Mouse (Mus musculus): Measurements from ENCODE around the gene Mark4.

Gene Mark4

GRCm38 (mm10) chr7:19436276-19436675, 22.3 kb downstream of the Mark4 start:
- no peak for DNase-seq (ENCODE audit: low read depth)

- DNase-seq (ENCODE audit: low read depth) = no peak
Measured at GRCm38 (mm10) chr7:19432475-19432874, 26.1 kb downstream of the Mark4 start.

GRCm38 (mm10) chr7:19430402-19430801, 28.2 kb downstream of the Mark4 start:
- no peak for DNase-seq (ENCODE audit: low read depth)

GRCm38 (mm10) chr7:19429726-19430125, 28.9 kb downstream of the Mark4 start:
- DNase-seq (ENCODE audit: low read depth) = no peak

GRCm38 (mm10) chr7:19427999-19428650, 30.5 kb downstream of the Mark4 start:
- no peak for DNase-seq (ENCODE audit: low read depth)

- no peak for DNase-seq (ENCODE audit: low read depth)
Measured at GRCm38 (mm10) chr7:19426888-19427287, 31.7 kb downstream of the Mark4 start.

- no peak for DNase-seq (ENCODE audit: low read depth)
Measured at GRCm38 (mm10) chr7:19426349-19426748, 32.3 kb downstream of the Mark4 start.

- DNase-seq (ENCODE audit: low read depth) = no peak
Measured at GRCm38 (mm10) chr7:19424051-19424450, 34.6 kb downstream of the Mark4 start.

GRCm38 (mm10) chr7:19423083-19423482, 35.5 kb downstream of the Mark4 start:
- no peak for DNase-seq (ENCODE audit: low read depth)

GRCm38 (mm10) chr7:19420821-19421636, 37.6 kb downstream of the Mark4 start:
- peak; percentile 83 for DNase-seq (ENCODE audit: low read depth)

- no peak for DNase-seq (ENCODE audit: low read depth)
Measured at GRCm38 (mm10) chr7:19420121-19420520, 38.5 kb downstream of the Mark4 start.

GRCm38 (mm10) chr7:19416590-19416989, 42.0 kb downstream of the Mark4 start:
- no peak for DNase-seq (ENCODE audit: low read depth)

GRCm38 (mm10) chr7:19413525-19413924, 45.1 kb downstream of the Mark4 start:
- no peak for DNase-seq (ENCODE audit: low read depth)

- DNase-seq (ENCODE audit: low read depth) = no peak
Measured at GRCm38 (mm10) chr7:19411783-19412182, 46.8 kb downstream of the Mark4 start.

- no peak for DNase-seq (ENCODE audit: low read depth)
Measured at GRCm38 (mm10) chr7:19410766-19411344, 47.8 kb downstream of the Mark4 start.

GRCm38 (mm10) chr7:19409753-19410152, 48.9 kb downstream of the Mark4 start:
- no peak for DNase-seq (ENCODE audit: low read depth)

GRCm38 (mm10) chr7:19405417-19405816, 53.2 kb downstream of the Mark4 start:
- peak; percentile 79 for DNase-seq (ENCODE audit: low read depth)

- no peak for DNase-seq (ENCODE audit: low read depth)
Measured at GRCm38 (mm10) chr7:19404476-19404875, 54.1 kb downstream of the Mark4 start, which contains the start of gene Ckm. Ckm (plus strand) TSS chr7:19404776.

- DNase-seq (ENCODE audit: low read depth) = peak; percentile 68
Measured at GRCm38 (mm10) chr7:19403731-19404296, 54.8 kb downstream of the Mark4 start, which contains the start of gene Klc3. Klc3 (minus strand) TSS chr7:19404104.

GRCm38 (mm10) chr7:19402535-19403112, 56.0 kb downstream of the Mark4 start:
- no peak for DNase-seq (ENCODE audit: low read depth)

- DNase-seq (ENCODE audit: low read depth) = no peak
Measured at GRCm38 (mm10) chr7:19400946-19401345, 57.7 kb downstream of the Mark4 start.
